Mouse (Mus musculus) G1E (cell line): ENCODE results near the gene Cntn5.

Source experiments
- CTCF ChIP-seq: IDR thresholded peaks from 2 replicates; pipeline ENCODE4 v1.5.1; 2012; ENCODE audit warnings: low read depth, low read length, inconsistent platforms, mixed read lengths
- GATA1 ChIP-seq: IDR thresholded peaks from 2 replicates; pipeline ENCODE4 v1.6.1; 2012; ENCODE audit warnings: borderline replicate concordance, low read length, inconsistent platforms, mixed read lengths
- TAL1 ChIP-seq: conservative IDR thresholded peaks from 2 replicates; pipeline ENCODE4 v1.6.1; 2012; ENCODE audit warnings: low read depth, low read length, inconsistent platforms, mixed read lengths

DNA sequence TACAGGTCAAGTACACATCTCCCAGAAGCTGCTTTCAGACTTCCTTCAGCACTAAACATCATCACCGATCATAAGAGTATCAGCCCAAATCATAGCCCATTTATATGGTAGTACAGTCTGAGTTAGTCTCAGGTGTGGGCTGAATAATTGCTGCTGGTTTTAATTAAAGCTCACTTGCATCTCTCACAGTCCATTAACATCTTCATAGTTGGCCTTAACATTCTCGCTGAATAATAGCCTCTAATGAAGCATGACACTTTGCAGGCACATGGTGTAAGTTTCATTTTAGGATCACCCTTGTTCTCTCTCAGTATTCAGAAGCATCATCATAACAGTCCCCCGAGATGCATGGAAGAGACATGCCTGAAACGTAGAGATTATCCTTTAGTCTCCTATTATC lies 796.7 kb downstream of the Cntn5 start:
- TF ChIP-seq GATA1, result no peak
- TF ChIP-seq CTCF, result no peak
- TF ChIP-seq TAL1, result no peak
